Mouse (Mus musculus) MEL (cell line): ENCODE results near the gene Ube2e1. TPM values are rescaled to one million over a fixed set of nuclear protein-coding genes. Genes with fewer than 3 reads are reported as not detected.

Experiments
- DNase-seq: peaks from one replicate; pipeline ENCODE4 v3.0.0; 2011; ENCODE audit warnings: low read depth, low spot score
- H3K27ac ChIP-seq: 2 replicates; pipeline ENCODE4 v1.5.1; 2012; ENCODE audit warnings: low read depth, mild to moderate bottlenecking, control low read depth, low read length, moderate library complexity; ENCODE audit not compliant: control insufficient read depth
- H3K27me3 ChIP-seq, 2 experiments: fragments of 150-350 bp in 1 of 2; sonication (generic) in 1 of 2; 2 replicates each; pipeline ENCODE4 v1.6.1; 2012; ENCODE audit warnings: low read length in 2 of 2, mild to moderate bottlenecking in 2 of 2, improper control_type of control experiment in 1 of 2, moderate library complexity in 1 of 2; ENCODE audit not compliant: insufficient read depth in 2 of 2, control insufficient read depth in 1 of 2
- H3K36me3 ChIP-seq, 2 experiments: 2 replicates each; pipeline ENCODE4 v1.6.1; 2012 to 2014; ENCODE audit warnings: low read length in 2 of 2, improper control_type of control experiment in 1 of 2, inconsistent platforms in 1 of 2, mild to moderate bottlenecking in 1 of 2; ENCODE audit not compliant: insufficient read depth in 2 of 2, control insufficient read depth in 1 of 2
- H3K4me1 ChIP-seq, 2 experiments: fragments of 150-350 bp in 1 of 2; sonication (generic) in 1 of 2; 2 replicates each; pipeline ENCODE4 v1.6.1; 2012; ENCODE audit warnings: low read length in 2 of 2, improper control_type of control experiment in 1 of 2, mild to moderate bottlenecking in 1 of 2; ENCODE audit not compliant: insufficient read depth in 2 of 2, control insufficient read depth in 1 of 2
- H3K4me3 ChIP-seq, 2 experiments: fragments of 150-350 bp in 1 of 2; sonication (generic) in 1 of 2; 2 replicates each; pipeline ENCODE4 v1.5.1; 2012; ENCODE audit warnings: low read depth in 2 of 2, low read length in 2 of 2, mild to moderate bottlenecking in 2 of 2, moderate library complexity in 2 of 2, control low read depth in 1 of 2, improper control_type of control experiment in 1 of 2; ENCODE audit not compliant: control insufficient read depth in 1 of 2, insufficient read depth in 1 of 2
- H3K79me2 ChIP-seq: 2 replicates; pipeline ENCODE4 v1.6.1; 2012; ENCODE audit warnings: mild to moderate bottlenecking, low read length, moderate library complexity; ENCODE audit not compliant: control insufficient read depth, poor library complexity, insufficient read depth
- H3K9ac ChIP-seq: 2 replicates; pipeline ENCODE4 v1.6.1; 2012; ENCODE audit warnings: low read depth, mild to moderate bottlenecking, control low read depth, low read length, moderate library complexity; ENCODE audit not compliant: control insufficient read depth, poor library complexity, severe bottlenecking
- H3K9me3 ChIP-seq: fragments of 150-350 bp; sonication (generic); replicated peaks from 2 replicates; pipeline ENCODE4 v1.6.1; 2012; ENCODE audit warnings: mild to moderate bottlenecking, low read length, improper control_type of control experiment, moderate library complexity; ENCODE audit not compliant: insufficient read depth
- CHD1 ChIP-seq: IDR thresholded peaks from 2 replicates; pipeline ENCODE4 v1.6.1; 2012; ENCODE audit warnings: low read depth, mild to moderate bottlenecking, inconsistent platforms, low read length, improper control_type of control experiment
- CHD2 ChIP-seq: IDR thresholded peaks from 2 replicates; pipeline ENCODE4 v1.6.1; 2011; ENCODE audit warnings: low read length, improper control_type of control experiment
- CTCF ChIP-seq, 3 experiments: IDR thresholded peaks in 2 of 3; conservative IDR thresholded peaks in 1 of 3; 2 replicates each; pipeline ENCODE4 v1.5.1; 2011 to 2012; ENCODE audit warnings: low read length in 3 of 3, low read depth in 2 of 3, mild to moderate bottlenecking in 2 of 3, improper control_type of control experiment in 1 of 3, inconsistent platforms in 1 of 3, mixed read lengths in 1 of 3, moderate library complexity in 1 of 3; ENCODE audit not compliant: control insufficient read depth in 1 of 3, insufficient read depth in 1 of 3, poor library complexity in 1 of 3, severe bottlenecking in 1 of 3
- ELF1 ChIP-seq: IDR thresholded peaks from 2 replicates; pipeline ENCODE4 v1.6.1; 2014; ENCODE audit warnings: low read depth, mild to moderate bottlenecking, inconsistent platforms, low read length, improper control_type of control experiment, moderate library complexity
- ETS1 ChIP-seq: IDR thresholded peaks from 2 replicates; pipeline ENCODE4 v1.6.1; 2012; ENCODE audit warnings: low read depth, mild to moderate bottlenecking, inconsistent platforms, low read length, improper control_type of control experiment, moderate library complexity
- GABPA ChIP-seq: IDR thresholded peaks from 2 replicates; pipeline ENCODE4 v1.6.1; 2012; ENCODE audit warnings: low read depth, mild to moderate bottlenecking, inconsistent platforms, low read length, improper control_type of control experiment, moderate library complexity
- GATA1 ChIP-seq: IDR thresholded peaks from 2 replicates; pipeline ENCODE4 v1.6.1; 2011; ENCODE audit warnings: low read depth, low read length, improper control_type of control experiment
- JUND ChIP-seq: IDR thresholded peaks from 2 replicates; pipeline ENCODE4 v1.6.1; 2011; ENCODE audit warnings: low read depth, mild to moderate bottlenecking, improper control_type of control experiment, low read length
- MAFK ChIP-seq: IDR thresholded peaks from 2 replicates; pipeline ENCODE4 v1.6.1; 2011; ENCODE audit warnings: low read depth, mild to moderate bottlenecking, low read length, improper control_type of control experiment, borderline replicate concordance
- MEF2A ChIP-seq: IDR thresholded peaks from 2 replicates; pipeline ENCODE4 v1.6.1; 2014; ENCODE audit warnings: low read depth, mild to moderate bottlenecking, inconsistent platforms, low read length, improper control_type of control experiment; ENCODE audit not compliant: poor library complexity, insufficient replicate concordance, severe bottlenecking; ENCODE audit errors: extremely low read depth
- MXI1 ChIP-seq: IDR thresholded peaks from 2 replicates; pipeline ENCODE4 v1.6.1; 2011; ENCODE audit warnings: mild to moderate bottlenecking, low read depth, low read length, improper control_type of control experiment
- MYB ChIP-seq: IDR thresholded peaks from 2 replicates; pipeline ENCODE4 v1.6.1; 2011; ENCODE audit warnings: mild to moderate bottlenecking, low read depth, low read length, improper control_type of control experiment
- MYC ChIP-seq: IDR thresholded peaks from 2 replicates; pipeline ENCODE4 v1.6.1; 2011; ENCODE audit warnings: low read depth, mild to moderate bottlenecking, low read length, improper control_type of control experiment, moderate library complexity
- NELFE ChIP-seq: IDR thresholded peaks from 2 replicates; pipeline ENCODE4 v1.6.1; 2011; ENCODE audit warnings: low read depth, low read length, improper control_type of control experiment
- NRF1 ChIP-seq: IDR thresholded peaks from 2 replicates; pipeline ENCODE4 v1.6.1; 2014; ENCODE audit warnings: low read depth, mild to moderate bottlenecking, inconsistent platforms, low read length, improper control_type of control experiment, moderate library complexity; ENCODE audit not compliant: poor library complexity, insufficient read depth, severe bottlenecking
- POLR2AphosphoS2 ChIP-seq: IDR thresholded peaks from 2 replicates; pipeline ENCODE4 v1.6.1; 2011; ENCODE audit warnings: low read length, improper control_type of control experiment
- RAD21 ChIP-seq: IDR thresholded peaks from 2 replicates; pipeline ENCODE4 v1.6.1; 2011; ENCODE audit warnings: mild to moderate bottlenecking, low read depth, low read length, improper control_type of control experiment
- RCOR1 ChIP-seq: IDR thresholded peaks from 2 replicates; pipeline ENCODE4 v1.6.1; 2012; ENCODE audit warnings: low read depth, mild to moderate bottlenecking, inconsistent platforms, low read length, improper control_type of control experiment
- SIN3A ChIP-seq: IDR thresholded peaks from 2 replicates; pipeline ENCODE4 v1.6.1; 2012; ENCODE audit warnings: low read length, improper control_type of control experiment, inconsistent platforms
- TAL1 ChIP-seq: IDR thresholded peaks from 2 replicates; pipeline ENCODE4 v1.6.1; 2012; ENCODE audit warnings: mild to moderate bottlenecking, inconsistent platforms, low read length, moderate library complexity, mixed read lengths
- UBTF ChIP-seq: IDR thresholded peaks from 2 replicates; pipeline ENCODE4 v1.6.1; 2012; ENCODE audit warnings: low read depth, mild to moderate bottlenecking, inconsistent platforms, low read length, improper control_type of control experiment, moderate library complexity, borderline replicate concordance; ENCODE audit not compliant: insufficient read depth
- USF1 ChIP-seq: IDR thresholded peaks from 2 replicates; pipeline ENCODE4 v1.6.1; 2014; ENCODE audit warnings: low read depth, mild to moderate bottlenecking, inconsistent platforms, low read length, improper control_type of control experiment, moderate library complexity
- ZKSCAN1 ChIP-seq: IDR thresholded peaks from 2 replicates; pipeline ENCODE4 v1.6.1; 2012; ENCODE audit warnings: low read depth, mild to moderate bottlenecking, inconsistent platforms, low read length, improper control_type of control experiment, moderate library complexity
- polyA plus RNA-seq, 2 experiments: library from polyadenylated mRNA; stranded (reverse) in 1 of 2; unstranded in 1 of 2; fragments of >175 nt in 1 of 2; fragments of >200 nt in 1 of 2; gene quantifications; 2 replicates each; pipeline versions ENCODE4 v1.2.1 to v1.2.4; 2012; ENCODE audit warnings: low replicate concordance in 2 of 2, low read depth in 1 of 2; ENCODE audit not compliant: insufficient read length in 2 of 2, insufficient read depth in 1 of 2, missing spikeins in 1 of 2
- total RNA-seq: library from RNA; depleted of rRNA; stranded (reverse); fragments of 300-350 nt; gene quantifications from 2 replicates; pipeline ENCODE4 v1.2.3, GENCODE M21; 2012

Ube2e1 gene
- total and polyA plus RNA-seq, 3 experiments: 43.0 to 246 (median 240) TPM

- TF ChIP-seq CHD1 (no peak), MXI1 (no peak), SIN3A (no peak), RCOR1 (no peak), GATA1 (no peak), NRF1 (no peak), POLR2AphosphoS2 (no peak), ETS1 (no peak)
- Histone ChIP-seq H3K9me3 (no peaks in the 10 kb centered on the region), H3K4me3 (no peak overlapping the region), H3K27ac (no peak overlapping the region), H3K79me2 (peaks cover 21% of the 10 kb centered on the region; the same call in 1 of the 2 replicates), H3K36me3 (peaks cover 3 to 12% of the 10 kb centered on the region in 2 experiments; a peak in 3 of 4 replicates), H3K4me1 (no peaks in the 10 kb centered on the region), H3K9ac (no peak overlapping the region), H3K27me3 (no peaks in the 10 kb centered on the region)
- DNase-seq: no peak
Observed at GRCm38 (mm10) chr14:18317457-18318411, 13.9 kb downstream of the Ube2e1 start.

GRCm38 (mm10) chr14:18304165-18304564, 27.5 kb downstream of the Ube2e1 start:
- DNase-seq: no peak
- peaks cover 0 to 4% of the 10 kb centered on the region in 2 experiments; a peak in 1 of 4 replicates for H3K4me1 ChIP-seq
- no peak overlapping the region for H3K27ac ChIP-seq
- no peaks in the 10 kb centered on the region for H3K9me3 ChIP-seq
- TF ChIP-seq NRF1 (no peak), MYC (no peak), MEF2A (no peak), MAFK (no peak), ZKSCAN1 (no peak), CTCF (IDR thresholded peaks at IDR 0.05 in 2 of 3, conservative IDR thresholded peaks at IDR 0.05 in 1 of 3; ENCODE audit: control insufficient read depth in 1 of 3, insufficient read depth in 1 of 3, low read depth in 2 of 3, low read length in 3 of 3, poor library complexity in 1 of 3, severe bottlenecking in 1 of 3) (no peak), GATA1 (no peak), JUND (no peak), MYB (no peak), RAD21 (no peak), GABPA (no peak), RCOR1 (no peak), UBTF (no peak), CHD1 (no peak), NELFE (no peak), TAL1 (no peak), CHD2 (no peak), USF1 (no peak), ELF1 (no peak)
- H3K79me2 ChIP-seq: peaks cover 11% of the 10 kb centered on the region; the same call in 1 of the 2 replicates
- no peak overlapping the region for H3K9ac ChIP-seq
- H3K4me3 ChIP-seq: no peak overlapping the region
- no peaks in the 10 kb centered on the region for H3K27me3 ChIP-seq
- peaks cover 4 to 5% of the 10 kb centered on the region in 2 experiments for H3K36me3 ChIP-seq
